Mouse (Mus musculus): ENCODE data around the gene Bicra.

Bicra gene

GRCm38 (mm10) chr7:16018016-16018810 is 29.5 kb downstream of the Bicra start:
- CTCF ChIA-PET = interaction anchor here (0.6 to 0.7 kb wide), 2 partner anchors 14 to 75 kb away, joined by 3 to 7 read pairs; no protein-coding TSS in a partner anchor

DNA sequence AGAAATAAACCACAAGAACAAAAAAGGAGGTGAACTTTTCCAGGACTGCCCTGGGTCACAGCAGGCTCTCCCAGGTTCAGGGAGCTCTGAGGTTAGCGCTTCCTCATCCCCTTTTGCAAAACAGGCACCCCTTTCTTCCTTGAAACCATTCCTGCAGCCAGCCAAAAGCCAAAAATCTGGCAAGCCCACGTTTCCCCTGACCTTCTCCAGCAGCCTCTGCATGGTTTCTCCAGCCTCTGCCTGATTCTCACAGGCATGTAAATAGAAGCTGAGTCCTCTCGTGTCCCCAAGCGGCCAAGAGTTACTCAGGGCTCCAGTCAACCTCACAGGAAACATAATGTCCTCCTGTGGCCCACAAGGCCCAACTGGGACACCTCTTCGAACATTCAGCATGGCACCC is 32.3 kb downstream of the Bicra start:
- CTCF ChIA-PET = interaction anchor here (1.2 kb wide), 1 partner anchor 33 kb away, joined by 3 read pairs; no protein-coding TSS in a partner anchor

- CTCF ChIA-PET = interaction anchor here (0.5 to 1.2 kb wide), 3 partner anchors 12 to 271 kb away, joined by 3 to 6 read pairs (median 6); no protein-coding TSS in a partner anchor
Observed at GRCm38 (mm10) chr7:16014521-16015175, 33.1 kb downstream of the Bicra start.

GRCm38 (mm10) chr7:16013722-16014275 is 33.9 kb downstream of the Bicra start:
- CTCF ChIA-PET = interaction anchor here (0.6 kb wide), 2 partner anchors 11 to 297 kb away, joined by 6 read pairs; no protein-coding TSS in a partner anchor

DNA sequence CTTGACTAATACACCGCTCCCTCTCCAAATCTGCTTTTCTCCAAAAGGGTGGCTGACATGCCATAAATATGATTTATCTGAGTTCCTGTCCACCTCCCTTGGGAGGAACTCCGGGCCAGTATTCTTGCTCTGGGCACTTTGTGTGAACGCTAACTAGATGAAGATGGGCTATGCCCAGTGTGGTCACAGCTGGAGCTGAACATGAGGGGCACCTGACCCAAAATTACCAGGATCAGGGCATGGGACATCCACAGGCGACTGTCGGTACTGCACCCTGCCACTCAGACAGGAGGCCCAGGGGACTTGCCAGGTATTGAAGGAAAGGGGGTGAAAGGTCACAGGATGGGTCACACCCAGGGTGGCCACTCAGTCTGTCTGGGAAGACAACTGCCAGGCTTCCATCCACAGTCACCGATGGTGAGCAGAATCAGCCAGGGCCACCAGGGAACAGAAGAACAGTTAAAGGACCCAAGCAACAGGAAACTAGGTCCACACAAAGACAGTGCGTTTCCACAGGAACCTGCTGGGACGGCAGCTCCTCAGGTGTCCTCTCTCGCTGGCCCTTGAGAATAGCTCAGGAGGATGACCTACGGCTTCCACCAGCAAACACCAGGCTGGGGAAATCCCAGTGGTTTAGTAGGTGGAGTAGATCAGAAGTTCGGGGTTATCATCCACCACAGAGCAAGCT is 35.0 kb downstream of the Bicra start:
- CTCF ChIA-PET = interaction anchor here (0.5 to 1.1 kb wide), 4 partner anchors 9 to 298 kb away, joined by 3 to 14 read pairs (median 4); no protein-coding TSS in a partner anchor

DNA sequence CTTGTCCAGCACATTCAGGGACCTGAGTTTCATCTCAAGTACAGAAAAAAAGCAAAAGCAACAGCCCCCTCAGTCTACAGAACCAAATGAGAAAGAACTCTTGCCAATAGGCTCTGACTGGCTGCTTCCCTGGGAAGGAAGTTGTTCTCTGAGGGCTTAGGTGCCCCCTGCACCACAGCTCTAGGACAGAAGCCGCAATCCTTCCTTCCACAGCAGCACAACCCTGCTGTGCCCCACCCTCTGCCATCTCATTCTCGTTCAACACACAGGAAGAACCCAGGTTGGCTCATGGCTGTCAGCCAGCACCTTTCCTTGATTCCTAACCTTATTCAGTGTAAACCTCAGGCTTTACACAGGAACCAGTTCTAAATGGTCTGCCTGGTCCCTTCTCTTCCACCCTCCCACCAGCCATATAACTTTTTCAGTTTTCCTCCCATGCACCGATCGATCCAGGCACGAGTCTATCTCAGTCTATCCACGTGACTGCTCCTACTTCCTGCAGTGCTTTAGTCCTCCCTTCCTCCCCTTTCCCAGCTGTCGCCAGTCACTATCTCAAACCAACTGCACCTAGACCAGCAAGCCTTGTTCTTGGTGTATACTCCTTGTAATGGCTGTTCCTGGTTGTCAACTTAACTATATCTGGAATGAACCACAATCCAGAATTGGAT is 36.2 kb downstream of the Bicra start:
- CTCF ChIA-PET = interaction anchor here (1.1 kb wide), 1 partner anchor 10 kb away, joined by 3 read pairs; no protein-coding TSS in a partner anchor

DNA sequence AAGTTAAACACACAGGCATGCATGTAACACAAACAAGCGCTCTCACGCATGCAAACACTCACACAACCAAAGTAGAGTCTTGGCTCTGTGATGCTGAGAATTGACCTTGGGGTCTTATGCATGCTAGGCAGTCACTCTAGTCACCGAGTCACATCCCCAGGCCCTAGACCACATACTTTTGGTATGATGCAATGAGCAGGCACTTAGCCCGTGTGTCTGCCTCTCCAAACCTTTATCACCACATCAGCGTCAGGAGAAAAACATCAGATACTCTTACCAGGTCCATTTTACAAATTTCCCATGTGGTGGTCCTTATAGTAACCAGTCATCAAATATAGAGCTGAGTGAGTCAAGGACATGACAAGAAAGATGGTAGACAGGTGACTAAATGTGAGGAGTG is 37.1 kb downstream of the Bicra start:
- CTCF ChIA-PET = no interaction called here

DNA sequence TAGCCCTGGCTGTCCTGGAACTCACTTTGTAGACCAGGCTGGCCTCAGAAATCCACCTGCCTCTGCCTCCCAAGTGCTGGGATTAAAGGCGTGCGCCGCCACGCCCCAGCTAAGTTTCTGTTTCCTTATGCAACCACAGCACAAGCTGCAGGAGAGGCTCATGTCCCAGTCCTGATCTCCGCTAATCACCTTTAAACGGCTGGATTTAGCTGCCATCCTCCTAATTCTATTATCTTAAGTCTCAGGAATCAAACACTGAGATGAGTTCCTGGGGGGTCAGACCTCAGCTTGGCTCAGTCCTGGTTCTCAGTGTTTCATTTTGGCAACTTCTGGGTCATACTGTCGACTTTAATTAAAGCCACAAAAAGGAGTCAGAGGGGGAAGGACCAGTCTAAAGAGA is 38.1 kb downstream of the Bicra start:
- CTCF ChIA-PET = no interaction called here

DNA sequence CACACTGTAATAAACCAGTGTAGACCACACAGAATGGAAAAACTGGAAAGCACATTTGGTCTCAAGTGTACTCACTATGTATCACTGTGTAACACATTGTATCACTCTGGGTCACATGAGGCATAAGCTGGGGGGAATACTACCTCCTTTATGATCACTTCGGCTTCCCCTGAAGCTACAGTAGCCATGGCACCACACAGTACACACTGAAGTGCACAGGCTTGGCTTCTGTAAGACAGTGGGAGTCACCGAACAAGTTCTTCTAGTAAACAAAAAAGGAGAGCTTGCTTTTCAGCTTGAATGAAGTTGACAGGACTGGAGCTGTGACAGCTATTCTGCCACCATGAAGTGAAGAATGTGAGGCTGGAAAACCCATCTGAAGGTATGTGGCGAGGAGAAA is 42.7 kb downstream of the Bicra start:
- CTCF ChIA-PET = interaction anchor here (0.5 kb wide), 1 partner anchor 306 kb away, joined by 3 read pairs; no protein-coding TSS in a partner anchor

GRCm38 (mm10) chr7:16004177-16004856 is 43.4 kb downstream of the Bicra start:
- CTCF ChIA-PET = interaction anchor here (0.5 kb wide), 1 partner anchor 71 kb away, joined by 7 read pairs; no protein-coding TSS in a partner anchor

GRCm38 (mm10) chr7:16003032-16003431 is 44.7 kb downstream of the Bicra start:
- CTCF ChIA-PET = interaction anchor here (0.7 kb wide), 1 partner anchor 11 kb away, joined by 6 read pairs; no protein-coding TSS in a partner anchor

GRCm38 (mm10) chr7:16002171-16002570 is 45.5 kb downstream of the Bicra start:
- CTCF ChIA-PET = no interaction called here

GRCm38 (mm10) chr7:16001691-16002090 is 46.0 kb downstream of the Bicra start:
- CTCF ChIA-PET = no interaction called here

GRCm38 (mm10) chr7:15993789-15994188 is 53.9 kb downstream of the Bicra start:
- CTCF ChIA-PET = interaction anchor here (0.6 kb wide), 1 partner anchor 26 kb away, joined by 6 read pairs; no protein-coding TSS in a partner anchor

- CTCF ChIA-PET = interaction anchor here (0.6 kb wide), 1 partner anchor 25 kb away, joined by 6 read pairs; no protein-coding TSS in a partner anchor
Observed at GRCm38 (mm10) chr7:15993152-15993551, 54.6 kb downstream of the Bicra start.

DNA sequence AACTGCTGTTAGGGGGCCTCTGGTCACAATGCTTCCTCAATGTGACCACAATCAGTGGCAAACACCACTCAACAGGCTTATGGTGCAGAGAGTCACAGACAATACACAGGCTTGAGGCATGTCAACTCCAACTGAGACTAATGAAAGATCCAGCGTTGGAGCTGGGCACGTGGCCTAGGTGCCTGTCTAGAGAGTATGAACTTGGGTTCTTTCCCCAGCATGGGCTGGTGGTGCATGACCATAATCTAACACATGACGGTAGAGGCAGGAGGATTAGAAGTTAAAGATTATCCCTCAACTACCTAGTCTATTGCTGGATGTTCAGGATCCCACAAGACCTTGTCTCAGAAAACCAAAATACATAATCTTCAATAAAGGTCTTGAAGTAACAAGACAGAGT is 56.0 kb downstream of the Bicra start:
- CTCF ChIA-PET = no interaction called here

GRCm38 (mm10) chr7:15987661-15988356 is 59.9 kb downstream of the Bicra start:
- CTCF ChIA-PET = no interaction called here

GRCm38 (mm10) chr7:15982729-15983407 is 64.9 kb downstream of the Bicra start:
- CTCF ChIA-PET = interaction anchor here (1.0 to 1.5 kb wide), 2 partner anchors 70 to 71 kb away, joined by 3 to 5 read pairs; no protein-coding TSS in a partner anchor

DNA sequence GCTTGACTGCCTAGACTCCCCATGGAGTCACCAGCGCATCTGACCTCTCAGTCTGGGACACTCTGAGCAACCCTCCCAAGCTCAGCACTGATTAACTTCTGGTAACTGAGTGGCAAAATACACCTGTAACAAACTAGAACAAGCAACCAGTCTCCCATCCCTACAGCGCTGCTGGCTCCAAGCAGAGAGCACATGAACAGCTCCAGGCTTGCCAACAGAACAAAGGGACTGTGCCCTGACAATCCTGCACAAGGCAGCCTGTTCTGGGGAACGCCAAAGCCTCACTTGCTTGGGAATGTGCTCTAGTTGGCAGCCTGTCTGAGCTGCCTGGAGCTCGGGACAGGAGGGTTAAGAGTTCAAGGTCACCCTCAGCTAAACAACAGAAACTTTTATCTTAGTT is 66.2 kb downstream of the Bicra start:
- CTCF ChIA-PET = no interaction called here

Measured in spleen, embryonic (tissue).